Mouse (Mus musculus) lung, adult 18-20 months (tissue): Measurements from ENCODE around the gene Akt3.

Experiments used
- DNase-seq, 2 experiments: peaks; one replicate each; pipeline ENCODE4 v3.0.0; 2022; ENCODE audit warnings: mixed read lengths in 2 of 2

The Akt3 gene

DNA sequence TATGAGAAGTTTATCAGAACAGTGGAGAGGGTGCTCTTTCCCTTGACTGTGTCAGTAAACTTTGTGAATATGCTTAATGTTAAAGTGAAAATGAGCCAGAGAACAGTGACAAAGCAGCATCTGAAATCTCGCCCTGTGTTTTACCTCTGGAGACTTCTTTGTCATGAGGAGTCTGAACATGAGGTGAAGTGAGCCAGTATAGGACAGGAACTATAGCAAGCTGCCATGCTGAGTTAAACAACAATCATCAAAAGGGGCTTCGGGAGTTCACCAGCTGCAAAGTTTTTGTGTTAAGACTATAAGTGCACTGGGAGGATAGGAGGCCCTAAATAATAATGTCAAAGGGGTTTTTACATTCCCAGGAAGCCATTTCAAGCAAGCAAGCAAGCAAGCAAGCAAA is 71.3 kb downstream of the Akt3 start:
- DNase-seq = no peak

DNA sequence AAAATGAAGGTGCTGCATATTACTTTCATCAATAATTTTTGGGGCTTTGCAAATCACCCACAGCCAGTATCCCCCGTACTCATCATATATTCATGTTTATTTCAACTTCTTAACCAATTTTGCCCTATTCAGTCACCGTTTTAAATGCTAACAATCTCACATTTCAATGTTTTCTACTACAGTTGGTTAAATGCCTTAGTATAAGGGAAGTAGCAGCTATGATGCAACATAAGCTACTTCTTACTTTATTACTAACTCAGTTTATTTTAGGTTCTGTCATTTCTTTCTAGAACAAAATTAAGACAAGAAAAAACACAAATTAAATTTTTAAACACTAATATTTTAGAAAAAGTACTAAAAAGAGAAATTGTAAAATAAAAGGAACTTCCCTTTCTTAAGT is 78.4 kb downstream of the Akt3 start:
- DNase-seq = no peak

DNA sequence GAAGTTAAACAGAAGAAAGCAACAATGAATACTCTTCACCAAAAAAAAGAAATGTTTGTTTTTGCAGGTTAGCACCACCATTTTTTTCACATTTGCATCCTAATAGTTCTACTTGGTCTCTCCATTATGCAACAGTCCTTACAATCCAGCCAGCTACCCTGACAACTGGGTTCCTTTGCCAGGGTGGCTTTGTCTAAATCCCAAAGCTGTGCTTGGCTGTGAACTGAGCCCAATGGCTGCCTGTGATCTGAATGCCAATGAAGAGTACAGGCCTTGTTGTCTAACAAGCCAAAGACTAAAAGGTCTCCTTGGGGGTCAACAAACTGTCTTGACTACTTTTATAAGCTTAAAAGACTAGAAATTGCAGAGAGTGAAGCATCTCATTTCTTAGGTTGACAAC is 82.6 kb downstream of the Akt3 start:
- no peak for DNase-seq

DNA sequence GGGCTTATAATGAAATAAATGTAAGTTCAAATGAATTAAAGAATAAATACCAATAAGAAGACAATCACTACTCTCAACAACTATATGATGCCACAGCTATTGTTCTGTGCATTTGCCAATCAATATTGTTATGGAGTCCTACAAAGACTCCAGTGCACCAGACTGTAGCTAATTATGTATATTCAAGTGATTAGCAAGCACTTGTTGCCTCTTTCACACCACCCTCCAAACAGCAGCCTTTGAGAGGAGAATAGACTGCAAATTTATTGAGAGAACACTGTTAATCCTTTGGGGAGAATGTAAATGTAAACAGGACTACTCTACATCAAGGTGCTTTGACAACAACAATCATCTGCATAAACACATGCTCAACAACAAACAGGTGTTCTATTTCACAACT is 86.7 kb downstream of the Akt3 start:
- DNase-seq = no peak

- no peak for DNase-seq
Observed at GRCm38 (mm10) chr1:177165789-177166188, 92.2 kb downstream of the Akt3 start.

DNA sequence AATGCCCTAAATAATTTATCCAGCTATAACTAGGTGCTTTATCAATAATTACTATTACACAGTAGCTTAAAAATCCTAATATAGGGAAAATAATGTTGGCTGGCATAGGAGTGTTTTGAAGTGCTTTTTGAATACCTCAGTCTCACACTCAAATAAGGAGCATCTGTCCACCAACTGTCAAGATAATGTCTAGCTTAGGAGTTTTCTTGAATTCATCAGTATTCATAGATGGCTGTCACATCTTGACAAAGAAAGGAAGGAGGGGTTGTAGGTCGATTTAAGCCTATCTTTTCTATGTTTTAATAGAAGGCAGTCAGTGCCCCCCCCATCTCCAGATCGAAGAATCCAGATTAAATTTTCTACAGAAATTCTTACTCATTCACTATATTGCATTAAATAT is 92.7 kb downstream of the Akt3 start:
- no peak for DNase-seq

GRCm38 (mm10) chr1:177150344-177151021 is 107.5 kb downstream of the Akt3 start:
- DNase-seq = no peak

DNA sequence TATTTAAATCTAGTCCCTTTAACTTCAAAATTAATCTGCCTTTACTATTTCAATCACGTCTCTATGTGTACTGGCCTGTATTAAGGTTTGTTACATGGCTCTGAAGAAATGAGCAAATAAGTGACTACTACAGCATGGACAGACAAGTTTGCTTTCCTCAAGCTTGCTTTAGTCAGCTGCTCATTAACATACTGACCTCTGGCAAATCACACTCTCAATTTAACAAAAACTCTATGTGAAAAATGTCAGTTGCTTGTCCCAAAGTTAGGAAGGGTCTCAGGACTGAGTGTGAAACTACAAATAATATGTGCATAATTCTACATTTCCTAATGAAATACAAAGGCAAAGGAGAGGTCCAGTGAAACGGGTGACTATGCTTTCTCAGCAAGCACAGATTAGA is 109.3 kb downstream of the Akt3 start:
- DNase-seq = no peak

- DNase-seq = no peak
Observed at GRCm38 (mm10) chr1:177141468-177141867, 116.5 kb downstream of the Akt3 start.

- peak in 1 of 2 experiments; percentile 5 for DNase-seq
Observed at GRCm38 (mm10) chr1:177139652-177140051, 118.4 kb downstream of the Akt3 start.

- no peak for DNase-seq
Observed at GRCm38 (mm10) chr1:177131458-177131857, 126.5 kb downstream of the Akt3 start.

DNA sequence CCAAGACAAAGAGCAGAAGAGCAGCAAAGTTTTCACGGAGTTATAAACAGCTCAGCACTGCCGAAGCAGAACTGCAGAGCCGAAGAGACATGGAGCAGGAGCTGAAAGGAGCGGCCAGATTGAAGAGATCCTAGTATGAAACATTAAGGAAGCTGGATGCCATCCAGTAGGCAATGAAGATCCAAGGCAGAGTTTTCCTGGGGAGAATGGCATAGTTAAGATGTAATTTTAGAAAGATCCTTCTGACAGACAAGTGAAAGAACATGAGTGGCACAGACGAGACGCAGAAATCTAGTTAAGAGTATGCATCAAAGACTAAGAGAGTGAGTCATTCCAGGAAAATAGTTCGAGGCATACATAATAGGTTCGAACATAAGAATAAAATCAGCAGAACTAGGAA is 131.3 kb downstream of the Akt3 start:
- DNase-seq = no peak

GRCm38 (mm10) chr1:177110665-177111271 is 147.2 kb downstream of the Akt3 start:
- no peak for DNase-seq

- DNase-seq = no peak
Observed at GRCm38 (mm10) chr1:177090465-177090864, 167.5 kb downstream of the Akt3 start.

DNA sequence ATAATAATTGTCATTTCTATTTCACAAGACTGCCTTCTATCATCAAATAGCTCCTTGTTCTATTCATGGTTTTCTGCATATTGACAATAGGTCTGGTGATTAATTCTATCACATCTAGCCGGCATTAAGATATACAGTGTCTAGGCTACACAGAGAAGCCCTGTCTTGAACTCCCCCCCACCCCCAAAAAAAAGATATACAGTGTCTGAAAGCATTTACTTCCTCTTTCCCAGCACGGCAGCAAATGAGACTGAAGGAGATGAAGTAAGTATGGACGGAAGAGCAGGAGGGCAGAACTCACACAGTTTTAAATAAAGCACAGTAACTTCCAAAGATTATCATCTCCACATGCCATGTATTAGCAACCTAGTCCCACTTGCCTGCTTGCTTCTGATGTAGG is 168.5 kb downstream of the Akt3 start:
- no peak for DNase-seq

DNA sequence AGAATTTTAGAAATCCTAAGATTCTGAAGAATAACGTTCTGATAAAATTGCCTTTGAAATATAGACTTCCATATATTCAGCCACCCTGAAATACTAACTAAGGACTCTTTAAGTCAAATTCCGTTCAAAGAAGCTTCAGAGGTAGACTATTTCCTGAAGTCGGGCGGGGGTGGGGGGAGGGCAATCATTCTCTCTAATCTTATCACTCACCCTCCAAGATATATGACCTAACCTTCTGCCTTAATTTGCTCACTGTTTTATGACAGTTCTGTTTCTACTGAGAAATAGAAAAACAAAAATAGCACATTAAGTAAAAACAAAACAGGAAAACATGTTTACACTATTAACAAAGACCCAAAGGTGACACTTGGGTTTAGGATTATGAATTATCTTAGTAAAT is 169.0 kb downstream of the Akt3 start:
- DNase-seq = no peak

DNA sequence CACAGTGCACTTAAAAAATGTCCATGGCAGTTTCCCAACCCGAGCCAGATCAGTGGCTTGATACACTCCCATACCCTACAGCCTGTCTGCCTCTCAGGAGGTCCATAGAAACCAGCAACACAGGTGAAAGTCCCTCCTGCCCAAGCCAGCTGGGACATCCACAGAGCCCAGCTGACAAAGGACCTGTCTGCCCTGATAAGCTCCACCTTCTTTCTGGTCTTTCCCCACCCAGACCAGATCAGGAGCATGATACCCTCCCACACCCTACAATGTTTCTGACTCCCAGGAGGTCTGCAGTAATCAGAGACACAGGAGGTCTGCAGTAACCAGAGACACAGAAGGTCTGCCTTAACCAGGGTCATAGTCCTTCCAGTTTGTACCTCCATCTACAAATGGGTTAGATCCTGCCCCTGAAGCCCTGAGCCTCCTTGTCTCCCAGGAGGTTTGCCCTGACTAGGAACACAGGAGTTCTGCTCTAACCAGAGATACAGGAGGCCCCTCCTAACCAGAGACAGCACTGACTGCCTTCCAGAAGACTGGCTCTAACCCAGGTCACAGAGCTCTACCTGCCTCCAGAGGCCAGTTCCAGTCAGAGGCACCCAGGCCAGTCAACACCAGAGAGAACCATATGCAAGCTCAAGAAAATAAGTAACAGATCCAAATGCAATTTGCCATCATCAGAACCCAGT is 175.9 kb downstream of the Akt3 start:
- DNase-seq = no peak

- DNase-seq = no peak
Observed at GRCm38 (mm10) chr1:177069161-177069560, 188.8 kb downstream of the Akt3 start.

DNA sequence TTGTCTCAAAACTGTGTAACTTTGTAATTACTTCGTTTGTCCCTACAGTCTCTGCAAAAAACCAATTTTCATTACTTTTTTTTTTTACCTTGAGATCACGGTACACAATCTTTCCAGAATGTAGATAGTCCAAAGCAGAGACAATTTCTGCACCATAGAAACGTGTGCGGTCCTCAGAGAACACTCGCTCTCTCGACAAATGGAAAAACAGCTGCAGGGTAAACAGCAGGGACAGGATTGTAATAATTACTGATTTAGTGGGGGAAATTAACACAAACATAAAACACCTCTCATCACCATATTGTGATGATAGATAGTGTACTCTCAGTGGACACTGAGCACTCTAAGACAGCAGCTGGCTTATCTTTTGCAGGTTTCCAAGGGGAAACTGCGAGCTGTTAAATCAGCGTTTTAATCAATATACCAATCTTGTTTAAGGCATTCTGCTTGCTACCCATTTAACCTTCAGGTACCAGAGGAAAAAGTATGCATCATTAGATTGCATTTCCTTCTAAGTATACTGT is 190.8 kb downstream of the Akt3 start:
- no peak for DNase-seq

DNA sequence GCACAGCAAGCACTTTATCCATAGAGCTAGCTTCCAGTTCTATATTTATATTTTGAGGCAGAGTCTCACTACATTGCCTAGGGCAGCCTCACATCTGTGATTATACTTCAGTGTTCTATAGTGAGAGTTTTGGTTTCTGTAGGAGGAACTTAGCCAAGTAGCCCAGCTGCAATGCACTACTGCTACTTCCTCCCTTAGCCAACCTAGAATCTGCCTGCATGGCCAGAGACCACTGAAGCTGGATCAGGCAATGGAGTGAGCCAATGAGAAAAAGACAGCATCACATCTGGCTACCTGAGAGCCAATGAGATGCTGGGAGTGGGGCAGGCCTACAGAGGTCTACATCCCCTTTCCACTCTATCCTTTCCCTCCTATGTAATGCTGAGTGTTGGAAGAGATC is 192.3 kb downstream of the Akt3 start:
- no peak for DNase-seq

DNA sequence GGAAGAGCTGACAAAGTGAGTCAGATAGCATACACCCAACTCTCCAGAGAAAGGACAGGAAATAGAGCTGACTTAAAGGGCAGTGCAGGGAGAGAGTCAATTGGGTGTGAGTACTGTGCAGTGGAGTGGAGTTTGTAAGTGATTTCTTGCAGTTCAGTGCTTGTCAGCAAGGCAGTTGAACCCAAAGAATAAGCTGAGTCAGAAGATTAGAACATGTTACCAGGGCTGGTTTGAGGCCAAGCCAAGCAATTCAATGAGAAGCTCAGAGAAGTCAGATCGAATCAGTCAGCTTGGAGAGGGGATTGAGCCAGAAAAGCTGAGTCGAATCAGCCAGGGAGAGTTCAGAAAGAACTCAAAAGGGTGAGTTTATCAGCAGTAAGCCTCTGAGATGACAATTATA is 196.2 kb downstream of the Akt3 start:
- DNase-seq = no peak

- no peak for DNase-seq
Observed at GRCm38 (mm10) chr1:177054891-177055290, 203.1 kb downstream of the Akt3 start.

- no peak for DNase-seq
Observed at GRCm38 (mm10) chr1:177051366-177051963, 206.5 kb downstream of the Akt3 start.

GRCm38 (mm10) chr1:177048773-177049172 is 209.2 kb downstream of the Akt3 start:
- DNase-seq = no peak
